Mouse (Mus musculus) ES-Bruce4 (cell line): Measurements from ENCODE around the gene Dcdc2c. TPM values are rescaled to one million over a fixed set of nuclear protein-coding genes. Genes with fewer than 3 reads are reported as not detected.

ENCODE experiments used
- H3K27ac ChIP-seq: 2 replicates; pipeline ENCODE4 v1.5.1; 2012; ENCODE audit warnings: low read length, inconsistent platforms; ENCODE audit not compliant: insufficient read depth
- H3K27me3 ChIP-seq: 2 replicates; pipeline ENCODE4 v1.6.1; 2012; ENCODE audit warnings: mild to moderate bottlenecking, low read length, inconsistent platforms; ENCODE audit not compliant: control insufficient read depth, poor library complexity, insufficient read depth, severe bottlenecking
- H3K36me3 ChIP-seq: 2 replicates; pipeline ENCODE4 v1.6.1; 2012; ENCODE audit warnings: inconsistent platforms, mild to moderate bottlenecking, low read length, moderate library complexity; ENCODE audit not compliant: control insufficient read depth, poor library complexity, insufficient read depth, severe bottlenecking
- H3K4me1 ChIP-seq: one replicate; pipeline ENCODE4 v1.8.1; 2011; ENCODE audit warnings: low read length; ENCODE audit not compliant: control insufficient read depth, insufficient read depth
- H3K4me3 ChIP-seq: 2 replicates; pipeline ENCODE4 v1.5.1; 2011; ENCODE audit warnings: low read depth, mild to moderate bottlenecking, low read length
- H3K9ac ChIP-seq: 2 replicates; pipeline ENCODE4 v1.6.1; 2012; ENCODE audit warnings: low read depth, mild to moderate bottlenecking, inconsistent platforms; ENCODE audit not compliant: poor library complexity, severe bottlenecking
- H3K9me3 ChIP-seq: replicated peaks from 2 replicates; pipeline ENCODE4 v1.6.1; 2012; ENCODE audit warnings: mild to moderate bottlenecking, low read length, inconsistent platforms; ENCODE audit not compliant: control insufficient read depth, poor library complexity, insufficient read depth, severe bottlenecking
- CTCF ChIP-seq: IDR thresholded peaks from one replicate; pipeline ENCODE4 v1.8.1; 2011; ENCODE audit warnings: low read depth, low read length
- EP300 ChIP-seq: IDR thresholded peaks from 2 replicates; pipeline ENCODE4 v1.6.1; 2011; ENCODE audit warnings: low read depth, low read length; ENCODE audit not compliant: insufficient read depth
- POLR2A ChIP-seq: IDR thresholded peaks from one replicate; pipeline ENCODE4 v1.8.1; 2011; ENCODE audit warnings: low read length; ENCODE audit not compliant: insufficient read depth
- polyA plus RNA-seq: library from polyadenylated mRNA; stranded (reverse); fragments of >200 nt; gene quantifications from 2 replicates; pipeline ENCODE4 v1.2.4, GENCODE M21; 2011; ENCODE audit warnings: low read depth; ENCODE audit not compliant: missing spikeins, insufficient read depth, insufficient read length

The Dcdc2c gene
- polyA plus RNA-seq, 1 experiment = not detected

GRCm38 (mm10) chr12:28575366-28576070, 23.3 kb upstream of the Dcdc2c start:
- Histone ChIP-seq H3K4me1 (no peaks in the 10 kb centered on the region), H3K36me3 (no peaks in the 10 kb centered on the region), H3K9ac (no peak overlapping the region), H3K4me3 (no peak overlapping the region), H3K9me3 (no peaks in the 10 kb centered on the region), H3K27me3 (no peaks in the 10 kb centered on the region), H3K27ac (no peak overlapping the region)
- TF ChIP-seq CTCF = no peak
- no peak for TF ChIP-seq POLR2A
- no peak for TF ChIP-seq EP300

- H3K9ac ChIP-seq = no peak overlapping the region
- no peaks in the 10 kb centered on the region for H3K36me3 ChIP-seq
- H3K27ac ChIP-seq = no peak overlapping the region
- H3K4me3 ChIP-seq = no peak overlapping the region
- no peaks in the 10 kb centered on the region for H3K9me3 ChIP-seq
- TF ChIP-seq CTCF (no peak), EP300 (no peak), POLR2A (no peak)
- no peaks in the 10 kb centered on the region for H3K27me3 ChIP-seq
- H3K4me1 ChIP-seq = no peaks in the 10 kb centered on the region
These were observed 20.0 kb upstream of the Dcdc2c start for GRCm38 (mm10) chr12:28572241-28572640.

GRCm38 (mm10) chr12:28551775-28552174, 424 bp downstream of the Dcdc2c start:
- no peaks in the 10 kb centered on the region for H3K9me3 ChIP-seq
- no peak overlapping the region for H3K27ac ChIP-seq
- no peak for TF ChIP-seq EP300
- no peaks in the 10 kb centered on the region for H3K36me3 ChIP-seq
- peaks cover 2% of the 10 kb centered on the region; the same call in 1 of the 2 replicates for H3K27me3 ChIP-seq
- no peak overlapping the region for H3K9ac ChIP-seq
- no peaks in the 10 kb centered on the region for H3K4me1 ChIP-seq
- H3K4me3 ChIP-seq = peak overlapping the region; percentile 57

GRCm38 (mm10) chr12:28548887-28549286, 3.3 kb downstream of the Dcdc2c start:
- H3K4me3 ChIP-seq = no peak overlapping the region
- H3K4me1 ChIP-seq = no peaks in the 10 kb centered on the region
- no peak overlapping the region for H3K9ac ChIP-seq
- no peak for TF ChIP-seq POLR2A
- H3K27ac ChIP-seq = no peak overlapping the region
- no peaks in the 10 kb centered on the region for H3K36me3 ChIP-seq
- H3K27me3 ChIP-seq = peaks cover 2% of the 10 kb centered on the region; the same call in 1 of the 2 replicates
- no peaks in the 10 kb centered on the region for H3K9me3 ChIP-seq

- Histone ChIP-seq H3K36me3 (no peaks in the 10 kb centered on the region), H3K27ac (no peak overlapping the region), H3K9ac (no peak overlapping the region), H3K4me3 (no peak overlapping the region), H3K4me1 (no peaks in the 10 kb centered on the region), H3K9me3 (no peaks in the 10 kb centered on the region), H3K27me3 (no peaks in the 10 kb centered on the region)
- TF ChIP-seq CTCF = no peak
- TF ChIP-seq EP300 = no peak
- no peak for TF ChIP-seq POLR2A
These were observed 37.9 kb downstream of the Dcdc2c start for GRCm38 (mm10) chr12:28514264-28514775.

- Histone ChIP-seq H3K4me3 (no peak overlapping the region), H3K4me1 (no peaks in the 10 kb centered on the region), H3K9me3 (no peaks in the 10 kb centered on the region), H3K27me3 (no peaks in the 10 kb centered on the region; the same call in 1 of the 2 replicates), H3K27ac (no peak overlapping the region), H3K9ac (no peak overlapping the region), H3K36me3 (no peaks in the 10 kb centered on the region)
- TF ChIP-seq EP300 (no peak), CTCF (no peak), POLR2A (no peak)
These were observed 42.4 kb downstream of the Dcdc2c start for GRCm38 (mm10) chr12:28509699-28510280.
